Mouse (Mus musculus): ENCODE results near the gene Gm44973. TPM values are rescaled to one million over a fixed set of nuclear protein-coding genes. Genes with fewer than 3 reads are reported as not detected.

Gene Gm44973
- 10 to 100 TPM in 1 of 2 experiments, 1 to 10 TPM in 1; 6.4 to 29.3 TPM for polyA plus RNA-seq (2017; shearing (Covaris generic))

GRCm38 (mm10) chr7:5015118-5016001, at the start of gene Gm44973:
Gene Gm44973 (plus strand): TSS chr7:5015496.

DNA sequence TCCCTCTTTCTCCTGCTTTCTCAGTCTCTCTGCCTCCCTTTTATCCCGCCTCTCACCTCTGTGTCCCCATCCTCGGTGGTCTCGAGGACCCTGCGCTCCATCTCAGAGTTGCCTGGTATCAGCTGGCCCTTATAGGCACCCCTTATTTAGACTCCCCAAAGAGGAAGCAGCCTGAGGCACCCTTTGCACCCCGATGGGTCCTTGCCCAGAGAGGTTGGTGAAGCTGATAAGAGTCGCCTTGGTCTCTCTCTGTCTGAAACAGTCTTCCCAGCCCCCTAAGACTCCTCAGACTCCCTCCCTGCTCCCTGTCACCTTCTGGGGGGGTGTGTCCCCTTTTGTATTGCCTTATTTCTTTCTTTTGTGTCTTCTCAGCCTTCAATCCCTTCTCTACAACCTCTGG, 44.2 kb upstream of the Gm44973 start, which contains the start of gene Sbk3:
TSS of gene Sbk3 (minus strand) at position 101 of the 400 bp plus-strand sequence.

GRCm38 (mm10) chr7:4996003-4996895, 19.0 kb upstream of the Gm44973 start, which contains the start of gene Zfp579:
Gene Zfp579 (minus strand): TSS chr7:4996158.

DNA sequence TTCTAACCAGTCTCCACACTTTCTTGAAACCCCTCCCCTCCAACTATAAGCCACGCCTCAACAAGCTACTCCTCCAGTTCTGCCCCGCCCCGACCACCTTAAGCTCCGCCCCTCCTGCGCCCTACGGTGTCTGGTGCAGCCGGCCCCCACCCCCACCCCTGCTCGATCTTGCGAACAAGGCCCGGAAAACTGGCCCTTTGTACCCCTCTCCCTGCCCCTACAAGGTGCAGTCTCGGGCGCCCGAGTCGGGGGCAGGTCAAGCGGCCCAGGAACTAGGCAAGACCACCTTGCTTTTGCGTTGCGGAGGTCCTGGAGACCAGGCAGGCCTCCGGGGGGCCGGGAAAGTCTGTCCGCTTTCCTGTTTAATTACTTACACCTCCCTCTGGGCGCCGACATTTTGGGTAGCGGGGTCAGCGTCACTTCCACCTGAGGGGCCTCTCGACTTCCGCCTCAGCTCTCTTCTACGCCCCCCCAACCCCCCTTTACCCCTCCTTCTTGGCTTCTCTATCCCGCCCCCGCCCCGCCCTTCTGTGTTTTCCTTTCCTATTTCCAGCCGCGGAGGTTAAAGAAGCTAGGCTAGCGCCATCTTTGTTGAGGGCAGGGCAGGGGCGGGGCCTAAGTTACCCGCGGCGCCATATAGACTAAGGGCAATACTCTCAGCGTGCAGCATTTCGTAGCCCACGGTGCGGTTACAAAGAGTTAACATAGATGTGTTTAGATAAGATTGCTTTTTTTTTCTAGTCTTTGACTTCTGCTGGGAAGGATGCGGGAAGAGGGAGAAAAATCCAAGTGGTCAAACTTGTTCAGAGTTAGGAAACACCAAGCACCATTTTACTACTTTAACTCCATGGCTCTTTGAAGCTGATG, 812 bp upstream of the Gm44973 start, which contains the start of the genes Zfp524 and Fiz1:
TSS of gene Zfp524 (plus strand) at position 165 of the 867 bp plus-strand sequence.
TSS of gene Fiz1 (minus strand) at position 447 of the 867 bp plus-strand sequence.

DNA sequence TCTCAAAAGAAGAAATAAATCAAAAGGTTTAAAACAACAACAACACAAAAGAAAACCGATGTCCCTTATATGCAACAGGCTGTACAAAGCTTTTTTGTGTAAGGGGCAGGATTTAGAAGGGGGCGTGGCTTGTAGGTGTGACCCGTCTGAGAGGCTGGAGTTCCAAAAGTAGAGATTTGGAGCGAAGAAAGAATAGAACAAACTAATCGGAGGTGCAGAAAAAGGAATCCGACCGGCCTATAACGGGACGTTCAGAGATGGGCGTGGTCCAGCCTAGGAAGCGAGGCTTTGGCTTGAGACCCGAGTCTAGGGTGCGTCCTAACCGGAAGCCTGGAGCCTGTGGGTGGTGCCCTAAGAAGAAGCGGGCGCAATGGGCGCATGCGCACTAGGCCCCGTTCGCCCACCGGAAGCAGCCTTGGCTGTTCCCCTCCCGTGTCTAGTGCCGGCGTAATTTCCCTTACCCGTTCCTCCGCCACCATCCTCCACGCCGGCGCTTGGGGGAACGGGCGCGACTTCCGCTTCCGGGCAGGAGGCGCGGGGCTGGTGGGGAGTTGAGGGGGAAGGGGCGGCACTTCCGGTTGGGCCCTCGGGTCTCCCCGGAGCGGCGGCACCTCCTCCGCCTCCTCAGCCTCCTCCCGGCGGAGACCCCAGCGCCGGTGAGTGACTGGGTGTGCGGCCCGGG, 4.8 kb downstream of the Gm44973 start, which contains the start of the genes Zfp865 and Ccdc106:
TSS of gene Zfp865 (plus strand) at position 377 of the 682 bp plus-strand sequence.
TSS of gene Ccdc106 (plus strand) at position 554 of the 682 bp plus-strand sequence.

GRCm38 (mm10) chr7:5033818-5034217, 18.5 kb downstream of the Gm44973 start, which contains the start of gene 4632433K11Rik:
Gene 4632433K11Rik (plus strand): TSS chr7:5034118.

GRCm38 (mm10) chr7:5038109-5038732, 22.9 kb downstream of the Gm44973 start, which contains the start of gene Zfp784:
Gene Zfp784 (minus strand): TSS chr7:5038446.

GRCm38 (mm10) chr7:5051193-5052192, 36.2 kb downstream of the Gm44973 start, which contains the start of gene Zfp580:
Gene Zfp580 (plus strand): TSS chr7:5051538.

DNA sequence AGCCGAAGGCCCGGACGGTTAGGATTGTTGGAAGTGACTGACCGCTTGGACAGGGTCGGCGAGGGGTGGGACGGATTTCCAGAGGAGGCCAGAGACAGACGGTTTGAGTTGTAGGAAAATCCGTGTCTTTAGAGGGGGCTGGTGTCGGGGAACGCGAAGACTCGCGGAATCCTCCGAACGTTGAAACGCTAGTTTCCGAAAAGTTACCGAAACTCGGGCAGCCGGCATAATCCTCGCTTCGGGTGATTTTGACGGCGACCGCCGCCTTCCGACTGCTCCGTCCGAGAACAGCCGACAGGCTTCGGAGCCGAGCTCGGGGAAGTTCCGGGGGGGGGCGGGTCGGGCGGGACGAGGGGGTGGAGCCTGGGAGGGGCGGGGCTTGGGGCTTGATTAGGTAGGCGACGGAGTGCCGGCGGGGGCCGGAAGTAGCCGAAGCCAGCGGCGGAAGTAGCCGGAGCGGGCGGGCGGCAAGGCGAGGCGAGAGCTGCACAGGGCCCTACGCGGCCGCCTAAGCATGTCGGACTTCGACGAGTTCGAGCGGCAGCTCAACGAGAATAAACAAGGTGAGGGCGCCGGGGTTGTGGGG, 46.6 kb downstream of the Gm44973 start, which contains the start of gene U2af2:
TSS of gene U2af2 (plus strand) at position 370 of the 586 bp plus-strand sequence.

DNA sequence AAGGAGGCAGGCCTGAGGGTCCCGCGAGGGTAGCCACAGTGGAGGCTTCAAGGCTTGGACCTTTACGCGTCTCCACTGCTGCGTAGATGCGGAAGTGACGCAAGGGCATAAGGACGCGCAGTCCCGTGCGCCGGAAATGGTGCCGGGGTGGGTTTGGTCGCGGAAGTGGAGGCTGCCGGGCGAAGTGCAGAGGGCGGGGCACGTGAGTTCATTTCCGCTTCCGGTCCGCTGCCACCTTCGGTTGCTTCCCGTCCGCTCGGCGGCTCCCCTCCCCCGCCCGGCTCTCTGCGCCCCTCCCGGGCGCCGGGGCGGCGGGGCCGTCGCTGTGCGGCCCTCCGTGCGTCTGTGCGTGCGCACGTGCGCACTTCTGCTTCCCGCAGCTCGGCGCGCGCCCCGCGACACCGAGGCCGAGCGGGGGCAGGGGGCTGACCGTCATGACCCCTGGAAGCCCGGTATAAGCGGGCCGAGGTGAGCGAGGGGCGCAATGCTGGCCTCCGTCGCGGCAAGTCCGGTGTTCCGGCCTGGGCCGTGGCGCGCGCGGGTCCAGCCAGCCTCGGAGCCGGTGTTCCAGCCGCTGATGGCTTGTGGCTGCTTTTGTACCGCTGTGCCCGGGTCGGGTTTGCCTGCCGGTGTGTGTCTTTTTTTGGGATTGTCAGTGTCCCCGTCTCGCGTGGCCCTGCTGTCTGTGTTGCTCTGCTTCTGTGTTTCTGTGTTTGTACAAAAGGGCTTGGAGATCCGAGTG, 64.9 kb downstream of the Gm44973 start, which contains the start of gene Epn1:
TSS of gene Epn1 (plus strand) at position 226 of the 742 bp plus-strand sequence.

Other genes with a start within 250 kb of the Gm44973 start
- not detected for gene Fam71e2, start 244.2 kb upstream of the Gm44973 start, polyA plus RNA-seq (2017; shearing (Covaris generic))
- under 1 TPM; 0.16 to 0.20 TPM for gene Il11, start 232.6 kb upstream of the Gm44973 start, polyA plus RNA-seq (2017; shearing (Covaris generic))
- not detected for gene Tmem190, start 232.6 kb upstream of the Gm44973 start, polyA plus RNA-seq (2017; shearing (Covaris generic))
- 1 to 10 TPM; 5.5 to 8.8 TPM for gene Tmem238, start 225.8 kb upstream of the Gm44973 start, polyA plus RNA-seq (2017; shearing (Covaris generic))
- gene Rpl28, start 222.6 kb upstream of the Gm44973 start, polyA plus RNA-seq (2017; shearing (Covaris generic)) = 100 to 1,000 TPM; 316 to 505 TPM
- 100 to 1,000 TPM; 126 to 185 TPM for gene Ube2s, start 202.9 kb upstream of the Gm44973 start, polyA plus RNA-seq (2017; shearing (Covaris generic))
- gene Shisa7, start 170.8 kb upstream of the Gm44973 start, polyA plus RNA-seq (2017; shearing (Covaris generic)) = not detected
- 10 to 100 TPM; 46.9 to 52.2 TPM for gene Isoc2b, start 145.2 kb upstream of the Gm44973 start, polyA plus RNA-seq (2017; shearing (Covaris generic))
- under 1 TPM; 0.37 to 0.84 TPM for gene Isoc2a, start 138.3 kb upstream of the Gm44973 start, polyA plus RNA-seq (2017; shearing (Covaris generic))
- gene Gm36210, start 109.0 kb upstream of the Gm44973 start, polyA plus RNA-seq (2017; shearing (Covaris generic)) = under 1 TPM in 1 of 2 experiments, not detected in 1; 0.32 TPM
- 1 to 10 TPM; 2.2 to 3.1 TPM for gene Zfp628, start 100.3 kb upstream of the Gm44973 start, polyA plus RNA-seq (2017; shearing (Covaris generic))
- gene Nat14, start 93.5 kb upstream of the Gm44973 start, polyA plus RNA-seq (2017; shearing (Covaris generic)) = under 1 TPM; 0.49 to 0.79 TPM
- gene Ssc5d, start 89.7 kb upstream of the Gm44973 start, polyA plus RNA-seq (2017; shearing (Covaris generic)) = not detected
- not detected for gene Sbk2, start 51.1 kb upstream of the Gm44973 start, polyA plus RNA-seq (2017; shearing (Covaris generic))
- under 1 TPM in 1 of 2 experiments, not detected in 1; 0.05 TPM for gene Sbk3, start 44.3 kb upstream of the Gm44973 start, polyA plus RNA-seq (2017; shearing (Covaris generic))
- 10 to 100 TPM; 17.7 to 19.5 TPM for gene Zfp579, start 19.3 kb upstream of the Gm44973 start, polyA plus RNA-seq (2017; shearing (Covaris generic))
- 10 to 100 TPM; 31.1 to 33.7 TPM for gene Zfp524, start 1.1 kb upstream of the Gm44973 start, polyA plus RNA-seq (2017; shearing (Covaris generic))
- 10 to 100 TPM; 33.4 to 36.2 TPM for gene Fiz1, start 799 bp upstream of the Gm44973 start, polyA plus RNA-seq (2017; shearing (Covaris generic))
- gene Zfp865, start 4.9 kb downstream of the Gm44973 start, polyA plus RNA-seq (2017; shearing (Covaris generic)) = 10 to 100 TPM; 10.4 to 11.4 TPM
- gene Ccdc106, start 5.1 kb downstream of the Gm44973 start, polyA plus RNA-seq (2017; shearing (Covaris generic)) = under 1 TPM; 0.18 to 0.86 TPM
- not detected for gene 4632433K11Rik, start 18.6 kb downstream of the Gm44973 start, polyA plus RNA-seq (2017; shearing (Covaris generic))
- 1 to 10 TPM; 3.4 to 4.9 TPM for gene Zfp784, start 22.9 kb downstream of the Gm44973 start, polyA plus RNA-seq (2017; shearing (Covaris generic))
- 10 to 100 TPM in 1 of 2 experiments, 1 to 10 TPM in 1; 8.3 to 15.8 TPM for gene Zfp580, start 36.0 kb downstream of the Gm44973 start, polyA plus RNA-seq (2017; shearing (Covaris generic))
- 10 to 100 TPM; 87.8 to 91.8 TPM for gene U2af2, start 46.6 kb downstream of the Gm44973 start, polyA plus RNA-seq (2017; shearing (Covaris generic))
- 10 to 100 TPM; 27.6 to 38.0 TPM for gene Epn1, start 64.7 kb downstream of the Gm44973 start, polyA plus RNA-seq (2017; shearing (Covaris generic))
- gene Rfpl4, start 101.5 kb downstream of the Gm44973 start, polyA plus RNA-seq (2017; shearing (Covaris generic)) = not detected
- under 1 TPM in 1 of 2 experiments, not detected in 1; 0.31 TPM for gene Rasl2-9, start 110.5 kb downstream of the Gm44973 start, polyA plus RNA-seq (2017; shearing (Covaris generic))
- under 1 TPM; 0.01 to 0.15 TPM for gene Vmn1r55, start 134.2 kb downstream of the Gm44973 start, polyA plus RNA-seq (2017; shearing (Covaris generic))
- gene Vmn1r56, start 181.3 kb downstream of the Gm44973 start, polyA plus RNA-seq (2017; shearing (Covaris generic)) = not detected
- gene Vmn1r57, start 203.0 kb downstream of the Gm44973 start, polyA plus RNA-seq (2017; shearing (Covaris generic)) = not detected

Measured in activated CD4-positive, CD25-positive, alpha-beta regulatory T cell (primary cell).